Mouse (Mus musculus): ENCODE data around the gene Foxd1.

Gene Foxd1

GRCm38 (mm10) chr13:98389092-98389491 lies 35.0 kb downstream of the Foxd1 start:
- DNase-seq (ENCODE audit: low spot score) = no peak

GRCm38 (mm10) chr13:98390363-98390762 lies 36.3 kb downstream of the Foxd1 start:
- no peak for DNase-seq (ENCODE audit: low spot score)

- DNase-seq (ENCODE audit: low spot score) = no peak
Measured at GRCm38 (mm10) chr13:98390771-98391634, 37.0 kb downstream of the Foxd1 start.

- DNase-seq (ENCODE audit: low spot score) = no peak
Measured at GRCm38 (mm10) chr13:98391635-98391990, 37.6 kb downstream of the Foxd1 start.

- DNase-seq (ENCODE audit: low spot score) = no peak
Measured at GRCm38 (mm10) chr13:98392031-98392430, 38.0 kb downstream of the Foxd1 start.

GRCm38 (mm10) chr13:98393356-98394070 lies 39.5 kb downstream of the Foxd1 start:
- no peak for DNase-seq (ENCODE audit: low spot score)

All from ovary, adult 18-20 months (tissue).